Mouse (Mus musculus) hindbrain, postnatal 0 days (tissue): ENCODE measurements around the gene Plscr2. TPM values are rescaled to one million over a fixed set of nuclear protein-coding genes. Genes with fewer than 3 reads are reported as not detected.

Experiments used
- ATAC-seq: fragments of 200-750 bp; cut with Nextera tagmentation; 2 replicates; pipeline ENCODE4 v1.8.0; 2017; ENCODE audit warnings: mild to moderate bottlenecking, moderate TSS enrichment, moderate library complexity
- DNase-seq: peaks from one replicate; pipeline ENCODE4 v3.0.0-alpha.2; 2015; ENCODE audit warnings: low spot score
- H3K27ac ChIP-seq: fragments of 300-500 bp; sonication (generic); 2 replicates; pipeline ENCODE4 v1.5.1; 2014; ENCODE audit warnings: mild to moderate bottlenecking
- H3K27me3 ChIP-seq: fragments of 300-500 bp; sonication (generic); 2 replicates; pipeline ENCODE4 v1.6.1; 2014; ENCODE audit warnings: low read length, mixed read lengths; ENCODE audit not compliant: insufficient read depth
- H3K36me3 ChIP-seq: fragments of 300-500 bp; sonication (generic); 2 replicates; pipeline ENCODE4 v1.6.1; 2014; ENCODE audit warnings: low read length, mixed read lengths; ENCODE audit not compliant: insufficient read depth
- H3K4me1 ChIP-seq: fragments of 300-500 bp; sonication (generic); 2 replicates; pipeline ENCODE4 v1.6.1; 2014; ENCODE audit warnings: antibody characterized with exemption, low read length, mixed read lengths; ENCODE audit not compliant: insufficient read depth
- H3K4me2 ChIP-seq: fragments of 300-500 bp; sonication (generic); 2 replicates; pipeline ENCODE4 v1.6.1; 2014; ENCODE audit warnings: low read depth, mild to moderate bottlenecking, low read length, moderate library complexity, mixed read lengths
- H3K4me3 ChIP-seq: fragments of 300-500 bp; sonication (generic); 2 replicates; pipeline ENCODE4 v1.5.1; 2014; ENCODE audit warnings: low read length
- H3K9ac ChIP-seq: fragments of 300-500 bp; sonication (generic); replicated peaks from 2 replicates; pipeline ENCODE4 v1.6.1; 2014; ENCODE audit warnings: mild to moderate bottlenecking, low read length, moderate library complexity, mixed read lengths
- H3K9me3 ChIP-seq: fragments of 300-500 bp; sonication (generic); 2 replicates; pipeline ENCODE4 v1.6.1; 2016; ENCODE audit warnings: low read length, mixed read lengths
- CTCF ChIP-seq: IDR thresholded peaks from 2 replicates; pipeline ENCODE4 v1.5.1; 2016; ENCODE audit warnings: antibody characterized with exemption, control low read depth, low read depth
- WGBS: fragments of 180-500 bp; shearing (Covaris S2); extraction: QIAGEN DNeasy Blood & Tissue Kit; methylation state at CpG from one replicate; pipeline ENCODE4 v1.1.7; 2014; 5-methylcytosine and 5-hydroxymethylcytosine counted together
- polyA plus RNA-seq: library from polyadenylated mRNA; unstranded; fragments of >200 nt; fragmentation: Nextera tagmentation; extraction: Ambion mirVana; gene quantifications from 2 replicates; pipeline ENCODE4 v1.2.1, GENCODE M21; 2015
- total RNA-seq: library from RNA; depleted of rRNA; stranded (reverse); fragments of >200 nt; gene quantifications from 2 replicates; pipeline ENCODE4 v1.2.3, GENCODE M21; 2014

Plscr2 gene
- total and polyA plus RNA-seq, 2 experiments from 2014 or later, result 1.5 to 2.3 TPM

DNA sequence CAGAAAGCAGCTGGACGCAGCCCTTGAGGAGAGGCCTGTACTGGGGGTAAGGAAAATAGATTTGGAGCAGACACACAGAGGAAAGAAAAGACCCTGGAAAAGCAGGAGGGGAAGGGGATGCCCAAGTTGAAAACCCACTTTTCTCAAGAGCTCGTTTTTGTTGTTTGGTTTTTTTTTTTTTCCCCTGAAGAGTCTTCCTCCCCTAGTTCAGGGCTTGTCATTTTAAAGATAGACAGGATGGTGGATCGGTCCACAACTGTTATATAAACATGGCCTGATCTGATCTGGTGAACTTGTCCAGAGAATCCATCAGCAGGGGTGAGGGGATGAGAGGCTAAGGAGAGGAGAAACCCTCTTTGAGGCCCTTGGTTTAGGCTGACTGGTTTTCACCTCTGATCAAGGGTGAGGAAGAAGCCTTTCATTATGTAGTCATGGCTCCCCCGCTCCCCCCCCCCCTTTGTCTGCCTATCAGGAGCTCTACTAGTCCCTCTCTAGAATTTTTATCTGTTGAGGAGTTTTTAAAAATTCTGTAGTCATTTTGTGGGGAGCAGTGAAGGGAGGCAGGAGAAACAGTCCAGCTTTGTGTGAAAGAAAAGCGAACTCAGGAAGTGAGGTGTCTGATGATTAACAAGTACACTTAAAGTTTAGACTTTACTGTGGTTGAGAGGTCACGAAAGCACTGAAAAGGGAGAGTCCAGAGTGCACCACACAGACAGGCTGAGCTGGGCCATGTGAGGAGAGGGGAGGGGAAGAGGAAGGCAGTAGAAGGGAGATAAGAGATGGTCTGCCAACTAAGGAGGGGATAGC is 1.2 kb upstream of the Plscr2 start:
- TF ChIP-seq CTCF, result no peak
- no peaks in the 10 kb centered on the region for H3K4me1 ChIP-seq
- 79% methylated on average over 6 of the region's 6 CpGs for WGBS
- H3K9ac ChIP-seq, result no peak overlapping the region
- H3K4me3 ChIP-seq, result no peak overlapping the region
- DNase-seq, result no peak
- no peaks in the 10 kb centered on the region for H3K27me3 ChIP-seq
- no peak overlapping the region for H3K4me2 ChIP-seq
- H3K36me3 ChIP-seq, result no peaks in the 10 kb centered on the region
- no peak for ATAC-seq
- H3K27ac ChIP-seq, result no peak overlapping the region
- no peaks in the 10 kb centered on the region for H3K9me3 ChIP-seq

- no peaks in the 10 kb centered on the region for H3K36me3 ChIP-seq
- no peak overlapping the region for H3K9ac ChIP-seq
- no peak for TF ChIP-seq CTCF
- no peak overlapping the region for H3K4me2 ChIP-seq
- no peak overlapping the region for H3K27ac ChIP-seq
- no peak for ATAC-seq
- no peak overlapping the region for H3K4me3 ChIP-seq
- H3K9me3 ChIP-seq, result no peaks in the 10 kb centered on the region
- WGBS, result 77% methylated on average over 7 of the region's 7 CpGs
- no peaks in the 10 kb centered on the region for H3K27me3 ChIP-seq
- no peaks in the 10 kb centered on the region for H3K4me1 ChIP-seq
- no peak for DNase-seq
Measured at GRCm38 (mm10) chr9:92276360-92276759, 958 bp downstream of the Plscr2 start.

DNA sequence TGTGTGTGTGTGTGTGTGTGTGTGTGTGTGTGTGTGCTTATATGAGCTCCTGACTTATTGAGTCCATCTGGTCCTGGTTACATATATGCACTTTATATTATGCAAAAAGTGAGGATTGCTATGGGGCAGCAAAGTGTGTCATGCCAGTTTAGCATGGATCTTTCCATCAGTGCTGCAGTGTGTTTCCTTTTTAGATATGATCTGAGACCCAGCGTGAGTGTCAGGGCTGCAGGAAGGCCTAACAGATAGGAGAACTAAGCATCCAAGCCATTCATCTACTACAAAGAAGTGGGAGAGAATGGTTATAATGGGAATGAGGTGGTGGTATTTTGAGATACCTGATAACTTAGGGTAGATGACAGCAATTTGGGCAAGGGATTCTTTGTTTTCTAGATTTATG is 4.6 kb downstream of the Plscr2 start:
- H3K36me3 ChIP-seq, result no peaks in the 10 kb centered on the region
- no peaks in the 10 kb centered on the region for H3K4me1 ChIP-seq
- H3K27ac ChIP-seq, result no peak overlapping the region
- ATAC-seq (no peak), DNase-seq (no peak)
- no peak overlapping the region for H3K9ac ChIP-seq
- 79% methylated on average over 1 of the region's 1 CpGs for WGBS
- H3K27me3 ChIP-seq, result no peaks in the 10 kb centered on the region
- H3K4me3 ChIP-seq, result no peak overlapping the region
- H3K9me3 ChIP-seq, result no peaks in the 10 kb centered on the region
- no peak for TF ChIP-seq CTCF
- no peak overlapping the region for H3K4me2 ChIP-seq

- Histone ChIP-seq H3K4me3 (no peak overlapping the region), H3K36me3 (no peaks in the 10 kb centered on the region), H3K9ac (no peak overlapping the region), H3K27ac (no peak overlapping the region), H3K4me2 (no peak overlapping the region), H3K27me3 (no peaks in the 10 kb centered on the region), H3K4me1 (no peaks in the 10 kb centered on the region), H3K9me3 (no peaks in the 10 kb centered on the region)
- no peak for TF ChIP-seq CTCF
- 39% methylated on average over 7 of the region's 7 CpGs for WGBS
- DNase-seq, result peak; percentile 18
- ATAC-seq, result no peak
Measured at GRCm38 (mm10) chr9:92282563-92283171, 7.3 kb downstream of the Plscr2 start.

DNA sequence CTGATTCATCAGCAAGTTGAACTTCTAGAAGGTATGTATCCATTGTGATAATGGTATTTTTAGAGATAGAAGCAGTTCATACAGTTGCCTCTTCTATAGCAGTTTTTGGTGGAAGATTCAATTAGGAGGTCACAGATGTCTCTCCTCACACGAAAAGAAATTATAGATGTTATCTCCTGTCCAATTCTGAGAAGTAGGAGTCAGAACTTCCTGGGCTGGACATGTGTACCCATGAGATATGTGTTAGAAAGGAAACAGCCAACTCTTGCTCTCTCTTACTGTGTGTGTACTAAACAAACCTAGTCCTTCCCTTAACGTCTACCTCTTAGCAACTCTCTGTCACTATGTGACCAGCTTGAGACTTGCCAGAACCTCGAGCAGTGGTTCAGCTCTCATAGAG is 14.3 kb downstream of the Plscr2 start:
- Histone ChIP-seq H3K4me2 (no peak overlapping the region), H3K36me3 (no peaks in the 10 kb centered on the region), H3K9ac (no peak overlapping the region), H3K27me3 (no peaks in the 10 kb centered on the region), H3K9me3 (no peaks in the 10 kb centered on the region), H3K4me3 (no peak overlapping the region), H3K4me1 (no peaks in the 10 kb centered on the region), H3K27ac (no peak overlapping the region)
- no peak for ATAC-seq
- no peak for DNase-seq
- 89% methylated on average over 3 of the region's 3 CpGs for WGBS
- TF ChIP-seq CTCF, result no peak

GRCm38 (mm10) chr9:92292169-92292568 is 16.8 kb downstream of the Plscr2 start:
- DNase-seq (no peak), ATAC-seq (no peak)
- Histone ChIP-seq H3K27ac (no peak overlapping the region), H3K36me3 (no peaks in the 10 kb centered on the region), H3K9me3 (no peaks in the 10 kb centered on the region), H3K4me3 (no peak overlapping the region), H3K27me3 (no peaks in the 10 kb centered on the region), H3K4me2 (no peak overlapping the region), H3K4me1 (no peaks in the 10 kb centered on the region), H3K9ac (no peak overlapping the region)
- WGBS, result 65% methylated on average over 2 of the region's 2 CpGs
- TF ChIP-seq CTCF, result no peak

- H3K27me3 ChIP-seq, result no peaks in the 10 kb centered on the region
- 74% methylated on average over 3 of the region's 3 CpGs for WGBS
- no peak overlapping the region for H3K27ac ChIP-seq
- no peaks in the 10 kb centered on the region for H3K4me1 ChIP-seq
- no peaks in the 10 kb centered on the region for H3K36me3 ChIP-seq
- no peak overlapping the region for H3K9ac ChIP-seq
- H3K4me3 ChIP-seq, result no peak overlapping the region
- no peak for TF ChIP-seq CTCF
- DNase-seq (no peak), ATAC-seq (no peak)
- H3K9me3 ChIP-seq, result no peaks in the 10 kb centered on the region
- no peak overlapping the region for H3K4me2 ChIP-seq
Measured at GRCm38 (mm10) chr9:92292922-92293321, 17.5 kb downstream of the Plscr2 start.
